Mouse (Mus musculus) small intestine, adult 2 months (tissue): ENCODE results near the gene Tubb4b.

Experiments used
- CTCF ChIP-seq: fragments of 200-500 bp; IDR thresholded peaks from 2 replicates; pipeline ENCODE4 v1.5.1; 2012; ENCODE audit warnings: low read depth, mild to moderate bottlenecking, control low read depth, inconsistent platforms, low read length, moderate library complexity, mixed read lengths; ENCODE audit not compliant: insufficient replicate concordance, insufficient read length; ENCODE audit errors: extremely low read depth
- POLR2A ChIP-seq: fragments of 200-500 bp; IDR thresholded peaks from 2 replicates; pipeline ENCODE4 v1.6.1; 2012; ENCODE audit warnings: low read depth, mild to moderate bottlenecking, control low read depth, inconsistent platforms, low read length, moderate library complexity

DNA sequence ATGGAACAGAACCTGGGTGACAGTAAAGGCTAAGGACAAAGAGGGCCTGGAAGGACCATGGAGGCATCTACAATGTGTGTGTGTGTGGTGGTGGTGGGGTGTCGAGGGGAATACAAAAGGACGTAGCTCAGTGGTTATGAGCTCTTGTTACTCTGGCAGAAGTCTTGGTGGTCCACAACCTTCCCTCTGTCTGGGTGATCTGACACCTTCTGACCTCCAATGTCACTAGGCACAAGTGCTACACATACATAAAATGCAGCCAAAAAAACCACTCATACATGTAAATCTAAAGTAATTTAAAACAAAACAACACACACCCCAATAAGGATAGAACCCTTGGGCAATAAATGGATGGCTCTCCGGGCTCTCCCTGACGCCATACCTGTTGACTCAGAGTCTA, 2.9 kb upstream of the Tubb4b start:
- no peak for TF ChIP-seq POLR2A
- no peak for TF ChIP-seq CTCF
